ENCODE assay signal across 18 mouse cellular contexts in genomic region chr4:150603366-150604061, GRCm38 (mm10). TPM values are rescaled to one million over a fixed set of nuclear protein-coding genes. Genes with fewer than 3 reads are reported as not detected.
"Had no signal": no experiment of that assay in that cellular context is flagged by ENCODE, and none has a peak within 500 bp of the region (broad histone marks: within the 10 kb centered on the region; RNA-seq: fewer than 3 reads in every experiment).

No protein-coding gene starts in this region.

- H3K36me3 ChIP-seq: limb, embryonic 15.5 days had no signal

- H3K9ac ChIP-seq: limb, embryonic 12.5 days; limb, embryonic 15.5 days; liver, embryonic 14.5 days; liver, postnatal 0 days; lung, embryonic 14.5 days had no signal

- H3K4me2 ChIP-seq: limb, embryonic 12.5 days; limb, embryonic 15.5 days; liver, embryonic 11.5 days; lung, embryonic 14.5 days had no signal

- H3K27ac ChIP-seq: kidney, postnatal 0 days; limb, embryonic 12.5 days; limb, embryonic 15.5 days; liver, embryonic 14.5 days; macrophage had no signal

- H3K4me3 ChIP-seq: limb, embryonic 12.5 days; limb, embryonic 15.5 days had no signal

- DNase-seq: kidney, adult 2 months; kidney, postnatal 25 days; left cerebral cortex, postnatal 4 days; liver, postnatal 0 days; lung, embryonic 14.5 days; thymus, adult 18-20 months; thymus, postnatal 36 days had no signal

- H3K27me3 ChIP-seq: limb, embryonic 12.5 days; limb, embryonic 15.5 days had no signal

- ATAC-seq: intestine, postnatal 0 days; liver, postnatal 0 days; lung, postnatal 0 days had no signal

- H3K9me3 ChIP-seq: limb, embryonic 12.5 days; limb, embryonic 15.5 days had no signal

RNA-seq across cellular contexts. Expression of gene Slc45a1, which starts 48.5 kb away (rescaled TPM):
- total RNA-seq: megakaryocyte, adult 5-6 weeks had no signal
- polyA plus RNA-seq: kidney, embryonic 14.5 days; liver, embryonic 14.5 days; liver, postnatal 0 days; lung, embryonic 14.5 days; macrophage; spleen, adult 2 months had no signal
